Mouse (Mus musculus) forebrain, embryonic 10.5 days (tissue): ENCODE measurements around the gene Slc9a7. TPM values are rescaled to one million over a fixed set of nuclear protein-coding genes. Genes with fewer than 3 reads are reported as not detected.
A peak's percentile ranks its signal among the peaks of the same experiment; 100 is the strongest.

Experiments
- DNase-seq: peaks from one replicate; pipeline ENCODE4 v3.0.0-alpha.2; 2017; ENCODE audit warnings: low spot score; ENCODE audit errors: extremely low spot score
- H3K27ac ChIP-seq: fragments of 300-500 bp; sonication (generic); 2 replicates; pipeline ENCODE4 v1.5.1; 2016; ENCODE audit warnings: mild to moderate bottlenecking
- H3K27me3 ChIP-seq: fragments of 300-500 bp; sonication (generic); 2 replicates; pipeline ENCODE4 v1.6.1; 2016; ENCODE audit warnings: mild to moderate bottlenecking; ENCODE audit not compliant: poor library complexity, severe bottlenecking
- H3K36me3 ChIP-seq: fragments of 300-500 bp; sonication (generic); replicated peaks from 2 replicates; pipeline ENCODE4 v1.6.1; 2016; ENCODE audit warnings: mild to moderate bottlenecking, moderate library complexity
- H3K4me1 ChIP-seq: fragments of 300-500 bp; sonication (generic); 2 replicates; pipeline ENCODE4 v1.6.1; 2016
- H3K4me3 ChIP-seq: fragments of 300-500 bp; sonication (generic); 2 replicates; pipeline ENCODE4 v1.5.1; 2016; ENCODE audit warnings: mild to moderate bottlenecking, moderate library complexity
- H3K9me3 ChIP-seq: fragments of 300-500 bp; sonication (generic); 2 replicates; pipeline ENCODE4 v1.6.1; 2016; ENCODE audit warnings: mild to moderate bottlenecking, moderate library complexity
- WGBS: fragments of 180-500 bp; shearing (Covaris S2); methylation state at CpG from one replicate; pipeline ENCODE4 v1.1.7; 2016; 5-methylcytosine and 5-hydroxymethylcytosine counted together
- polyA plus RNA-seq: library from polyadenylated mRNA; unstranded; fragments of >200 nt; fragmentation: Nextera tagmentation; extraction: Ambion mirVana; gene quantifications from 2 replicates; pipeline ENCODE4 v1.2.1, GENCODE M21; 2016

Slc9a7 gene
- polyA plus RNA-seq, 1 experiment from 2014 or later = 0.93 TPM

GRCm38 (mm10) chrX:20264370-20264769 is 27.2 kb downstream of the Slc9a7 start:
- H3K27me3 ChIP-seq = no peaks in the 10 kb centered on the region
- H3K27ac ChIP-seq = no peak overlapping the region
- 94% methylated on average over 2 of the region's 2 CpGs for WGBS
- no peak overlapping the region for H3K4me3 ChIP-seq
- H3K4me1 ChIP-seq = no peaks in the 10 kb centered on the region
- no peaks in the 10 kb centered on the region for H3K36me3 ChIP-seq
- no peak for DNase-seq
- H3K9me3 ChIP-seq = no peaks in the 10 kb centered on the region

GRCm38 (mm10) chrX:20228102-20228501 is 63.5 kb downstream of the Slc9a7 start:
- Histone ChIP-seq H3K27me3 (no peaks in the 10 kb centered on the region), H3K4me1 (no peaks in the 10 kb centered on the region), H3K36me3 (no peaks in the 10 kb centered on the region), H3K9me3 (no peaks in the 10 kb centered on the region), H3K27ac (no peak overlapping the region), H3K4me3 (no peak overlapping the region)
- DNase-seq = no peak

- no peak overlapping the region for H3K4me3 ChIP-seq
- H3K27me3 ChIP-seq = no peaks in the 10 kb centered on the region
- no peaks in the 10 kb centered on the region for H3K9me3 ChIP-seq
- no peaks in the 10 kb centered on the region for H3K4me1 ChIP-seq
- no peak overlapping the region for H3K27ac ChIP-seq
- no peak for DNase-seq
- no peaks in the 10 kb centered on the region for H3K36me3 ChIP-seq
- 96% methylated on average over 2 of the region's 2 CpGs for WGBS
Observed at GRCm38 (mm10) chrX:20221486-20221885, 70.1 kb downstream of the Slc9a7 start.

GRCm38 (mm10) chrX:20185616-20186015 is 106.0 kb downstream of the Slc9a7 start:
- H3K9me3 ChIP-seq = no peaks in the 10 kb centered on the region
- WGBS = 75% methylated on average over 3 of the region's 3 CpGs
- no peaks in the 10 kb centered on the region for H3K4me1 ChIP-seq

GRCm38 (mm10) chrX:20176792-20177191 is 114.8 kb downstream of the Slc9a7 start:
- 77% methylated on average over 1 of the region's 1 CpGs for WGBS
- H3K9me3 ChIP-seq = no peaks in the 10 kb centered on the region
- H3K27ac ChIP-seq = no peak overlapping the region
- H3K4me3 ChIP-seq = no peak overlapping the region
- no peak for DNase-seq
- no peaks in the 10 kb centered on the region for H3K4me1 ChIP-seq
- H3K27me3 ChIP-seq = no peaks in the 10 kb centered on the region
- no peaks in the 10 kb centered on the region for H3K36me3 ChIP-seq

More at GRCm38 (mm10) chrX:20185616-20186015, 106.0 kb downstream of the Slc9a7 start:
- H3K27me3 ChIP-seq = no peaks in the 10 kb centered on the region
- no peak overlapping the region for H3K27ac ChIP-seq
- no peak for DNase-seq
- no peak overlapping the region for H3K4me3 ChIP-seq
- H3K36me3 ChIP-seq = no peaks in the 10 kb centered on the region

GRCm38 (mm10) chrX:20168430-20168829 is 123.2 kb downstream of the Slc9a7 start:
- Histone ChIP-seq H3K4me3 (no peak overlapping the region), H3K4me1 (no peaks in the 10 kb centered on the region), H3K9me3 (no peaks in the 10 kb centered on the region), H3K27me3 (no peaks in the 10 kb centered on the region), H3K36me3 (no peaks in the 10 kb centered on the region), H3K27ac (no peak overlapping the region)
- no peak for DNase-seq

- H3K4me3 ChIP-seq = no peak overlapping the region
- DNase-seq = no peak
- H3K9me3 ChIP-seq = no peaks in the 10 kb centered on the region
- H3K4me1 ChIP-seq = no peaks in the 10 kb centered on the region
- no peaks in the 10 kb centered on the region for H3K36me3 ChIP-seq
- WGBS = 89% methylated on average over 3 of the region's 3 CpGs
- H3K27ac ChIP-seq = no peak overlapping the region
- no peaks in the 10 kb centered on the region for H3K27me3 ChIP-seq
Observed at GRCm38 (mm10) chrX:20164984-20165383, 126.6 kb downstream of the Slc9a7 start.

- no peak overlapping the region for H3K27ac ChIP-seq
- peak; percentile 41 for DNase-seq
- no peak overlapping the region for H3K4me3 ChIP-seq
Observed at GRCm38 (mm10) chrX:20162322-20162711, 129.3 kb downstream of the Slc9a7 start.

GRCm38 (mm10) chrX:20161687-20162321 is 129.8 kb downstream of the Slc9a7 start:
- 62% methylated on average over 9 of the region's 9 CpGs for WGBS
- Histone ChIP-seq H3K9me3 (no peaks in the 10 kb centered on the region), H3K36me3 (no peaks in the 10 kb centered on the region), H3K4me1 (no peaks in the 10 kb centered on the region), H3K27ac (no peak overlapping the region), H3K4me3 (no peak overlapping the region), H3K27me3 (no peaks in the 10 kb centered on the region)
- no peak for DNase-seq

More at GRCm38 (mm10) chrX:20162322-20162711, 129.3 kb downstream of the Slc9a7 start:
- Histone ChIP-seq H3K27me3 (no peaks in the 10 kb centered on the region), H3K36me3 (no peaks in the 10 kb centered on the region), H3K4me1 (no peaks in the 10 kb centered on the region), H3K9me3 (no peaks in the 10 kb centered on the region)
- WGBS = 10% methylated on average over 4 of the region's 4 CpGs

- no peak overlapping the region for H3K4me3 ChIP-seq
- H3K27ac ChIP-seq = no peak overlapping the region
- H3K4me1 ChIP-seq = no peaks in the 10 kb centered on the region
- 76% methylated on average over 1 of the region's 1 CpGs for WGBS
- no peaks in the 10 kb centered on the region for H3K27me3 ChIP-seq
- no peaks in the 10 kb centered on the region for H3K36me3 ChIP-seq
- H3K9me3 ChIP-seq = no peaks in the 10 kb centered on the region
- no peak for DNase-seq
Observed at GRCm38 (mm10) chrX:20160301-20160700, 131.3 kb downstream of the Slc9a7 start.

- DNase-seq = no peak
- Histone ChIP-seq H3K27ac (no peak overlapping the region), H3K36me3 (no peaks in the 10 kb centered on the region), H3K4me3 (no peak overlapping the region), H3K27me3 (no peaks in the 10 kb centered on the region), H3K4me1 (no peaks in the 10 kb centered on the region), H3K9me3 (no peaks in the 10 kb centered on the region)
- WGBS = 17% methylated on average over 2 of the region's 2 CpGs
Observed at GRCm38 (mm10) chrX:20157519-20157918, 134.1 kb downstream of the Slc9a7 start.

- Histone ChIP-seq H3K27me3 (no peaks in the 10 kb centered on the region), H3K9me3 (no peaks in the 10 kb centered on the region), H3K4me1 (no peaks in the 10 kb centered on the region), H3K36me3 (no peaks in the 10 kb centered on the region), H3K27ac (no peak overlapping the region), H3K4me3 (no peak overlapping the region)
- WGBS = 86% methylated on average over 1 of the region's 1 CpGs
- DNase-seq = no peak
Observed at GRCm38 (mm10) chrX:20129466-20129865, 162.1 kb downstream of the Slc9a7 start.

GRCm38 (mm10) chrX:20128951-20129350 is 162.7 kb downstream of the Slc9a7 start:
- H3K27me3 ChIP-seq = no peaks in the 10 kb centered on the region

GRCm38 (mm10) chrX:20125481-20125880 is 166.1 kb downstream of the Slc9a7 start:
- no peaks in the 10 kb centered on the region for H3K4me1 ChIP-seq

More at GRCm38 (mm10) chrX:20128951-20129350, 162.7 kb downstream of the Slc9a7 start:
- no peak overlapping the region for H3K4me3 ChIP-seq
- H3K4me1 ChIP-seq = no peaks in the 10 kb centered on the region
- no peaks in the 10 kb centered on the region for H3K36me3 ChIP-seq
- H3K9me3 ChIP-seq = no peaks in the 10 kb centered on the region
- H3K27ac ChIP-seq = no peak overlapping the region
- DNase-seq = no peak

More at GRCm38 (mm10) chrX:20125481-20125880, 166.1 kb downstream of the Slc9a7 start:
- Histone ChIP-seq H3K4me3 (no peak overlapping the region), H3K9me3 (no peaks in the 10 kb centered on the region), H3K36me3 (no peaks in the 10 kb centered on the region), H3K27ac (no peak overlapping the region), H3K27me3 (no peaks in the 10 kb centered on the region)
- WGBS = 66% methylated on average over 2 of the region's 2 CpGs
- no peak for DNase-seq
